Mouse (Mus musculus): ENCODE results near the gene Fnbp1l.

DNA sequence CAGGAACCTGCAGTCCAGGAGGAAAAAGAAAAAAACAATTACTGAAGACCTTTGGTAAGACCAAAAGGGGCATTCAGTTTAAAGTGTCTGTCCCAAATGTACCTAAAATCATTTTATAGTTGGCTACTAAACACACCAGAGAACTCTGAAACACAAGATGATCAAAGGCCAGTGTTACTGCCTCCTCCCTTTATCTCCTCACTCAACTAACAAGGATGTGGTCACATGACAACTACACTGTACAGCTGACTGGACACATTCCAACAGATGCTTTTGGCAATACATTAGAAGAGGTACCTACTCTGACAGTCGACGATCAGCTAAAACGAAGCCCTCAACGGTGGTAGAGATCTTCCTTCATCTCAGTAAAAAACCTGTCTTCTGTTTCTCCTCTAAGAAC lies 78.6 kb downstream of the Fnbp1l start:
- TF ChIP-seq CTCF (IDR thresholded peaks at IDR 0.05; ENCODE audit: low read depth) = no peak
- no peak for TF ChIP-seq EP300 (IDR thresholded peaks at IDR 0.05; ENCODE audit: low read depth)
